Mouse (Mus musculus) thymus, adult 2 months (tissue): Measurements from ENCODE around the gene Ctdsp1. TPM values are rescaled to one million over a fixed set of nuclear protein-coding genes. Genes with fewer than 3 reads are reported as not detected.

ENCODE experiments used
- DNase-seq: peaks from one replicate; pipeline ENCODE4 v3.0.0; 2021
- H3K27ac ChIP-seq: fragments of 200-500 bp; 2 replicates; pipeline ENCODE4 v1.5.1; 2012; ENCODE audit warnings: low read length, control low read depth; ENCODE audit not compliant: control insufficient read depth, insufficient read depth
- H3K27me3 ChIP-seq: fragments of 200-500 bp; 2 replicates; pipeline ENCODE4 v1.6.1; 2012; ENCODE audit warnings: mild to moderate bottlenecking, low read length, moderate library complexity, mixed read lengths; ENCODE audit not compliant: control insufficient read depth, insufficient read depth
- H3K36me3 ChIP-seq: fragments of 200-500 bp; 2 replicates; pipeline ENCODE4 v1.6.1; 2012; ENCODE audit warnings: mild to moderate bottlenecking, low read length, moderate library complexity; ENCODE audit not compliant: control insufficient read depth, insufficient read depth
- H3K4me1 ChIP-seq: fragments of 200-500 bp; replicated peaks from 2 replicates; pipeline ENCODE4 v1.6.1; 2012; ENCODE audit warnings: low read length; ENCODE audit not compliant: control insufficient read depth, insufficient read depth
- H3K4me3 ChIP-seq: fragments of 200-500 bp; 2 replicates; pipeline ENCODE4 v1.5.1; 2012; ENCODE audit warnings: mild to moderate bottlenecking, low read length, control low read depth, moderate library complexity; ENCODE audit not compliant: control insufficient read depth, insufficient read depth
- CTCF ChIP-seq: fragments of 200-500 bp; IDR thresholded peaks from 2 replicates; pipeline ENCODE4 v1.5.1; 2012; ENCODE audit warnings: mild to moderate bottlenecking, control low read depth, low read length, moderate library complexity, borderline replicate concordance; ENCODE audit not compliant: control insufficient read depth, poor library complexity, insufficient read depth; ENCODE audit errors: extremely low read depth
- POLR2A ChIP-seq: fragments of 200-500 bp; IDR thresholded peaks from 2 replicates; pipeline ENCODE4 v1.6.1; 2012; ENCODE audit warnings: mild to moderate bottlenecking, low read length, control low read depth, moderate library complexity; ENCODE audit not compliant: control insufficient read depth, poor library complexity, insufficient read depth; ENCODE audit errors: extremely low read depth
- WGBS: fragments of 180-500 bp; shearing (Covaris S2); methylation state at CpG from one replicate; pipeline ENCODE4 v1.1.7; 2018; 5-methylcytosine and 5-hydroxymethylcytosine counted together
- polyA plus RNA-seq: library from polyadenylated mRNA; depleted of rRNA; stranded (reverse); fragments of >200 nt; gene quantifications from 2 replicates; pipeline ENCODE4 v1.2.3, GENCODE M21; 2012

The Ctdsp1 gene
- polyA plus RNA-seq, 1 experiment, result 201 TPM

DNA sequence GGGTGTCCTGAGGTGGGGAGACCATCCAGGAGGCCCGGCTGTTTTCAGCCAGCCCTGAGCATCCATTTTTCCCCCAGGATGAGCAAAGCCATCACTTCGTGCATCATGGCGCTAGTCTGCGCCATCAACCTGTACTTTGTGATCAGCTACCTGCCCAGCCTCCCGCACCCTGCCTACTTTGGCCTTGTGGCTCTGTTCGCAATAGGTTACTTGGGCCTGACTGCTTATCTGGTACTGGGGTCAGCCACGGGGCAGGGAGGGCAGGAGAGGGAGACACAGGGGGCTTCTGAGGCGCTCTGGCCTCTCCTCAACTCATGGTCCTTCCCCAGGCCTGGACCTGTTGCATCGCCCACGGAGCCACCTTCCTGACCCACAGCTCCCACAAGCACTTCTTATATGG lies 6.2 kb upstream of the Ctdsp1 start:
- no peak for DNase-seq
- 98% methylated on average over 10 of the region's 10 CpGs for WGBS
- H3K4me3 ChIP-seq, result no peak overlapping the region
- no peak for TF ChIP-seq CTCF
- no peak for TF ChIP-seq POLR2A
- H3K27ac ChIP-seq, result no peak overlapping the region
- no peaks in the 10 kb centered on the region for H3K36me3 ChIP-seq
- peaks cover 20% of the 10 kb centered on the region for H3K4me1 ChIP-seq
- no peaks in the 10 kb centered on the region for H3K27me3 ChIP-seq

DNA sequence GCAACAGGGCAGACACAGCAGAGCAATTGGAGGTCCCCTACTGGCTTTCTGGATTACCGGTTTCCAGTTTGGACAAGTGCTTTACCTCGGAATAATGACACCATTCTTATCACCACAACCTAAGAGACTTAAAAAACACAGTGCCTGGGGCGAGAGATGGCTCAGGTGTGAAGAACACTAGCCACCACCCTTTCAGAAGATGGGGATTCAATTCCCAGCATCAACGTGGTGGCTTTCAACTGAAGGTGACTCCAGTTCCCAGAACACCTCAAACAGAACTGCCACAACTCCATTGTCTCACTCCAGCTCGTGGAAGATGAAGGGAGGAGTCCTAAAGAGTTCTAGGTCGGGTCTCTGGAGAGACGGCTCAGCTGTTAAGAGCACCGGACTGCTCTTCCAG lies 5.8 kb upstream of the Ctdsp1 start:
- no peak overlapping the region for H3K27ac ChIP-seq
- peaks cover 24% of the 10 kb centered on the region for H3K4me1 ChIP-seq
- H3K27me3 ChIP-seq, result no peaks in the 10 kb centered on the region
- no peaks in the 10 kb centered on the region for H3K36me3 ChIP-seq
- no peak overlapping the region for H3K4me3 ChIP-seq
- TF ChIP-seq CTCF (no peak), POLR2A (no peak)
- DNase-seq, result no peak
- WGBS, result 91% methylated on average over 8 of the region's 8 CpGs

DNA sequence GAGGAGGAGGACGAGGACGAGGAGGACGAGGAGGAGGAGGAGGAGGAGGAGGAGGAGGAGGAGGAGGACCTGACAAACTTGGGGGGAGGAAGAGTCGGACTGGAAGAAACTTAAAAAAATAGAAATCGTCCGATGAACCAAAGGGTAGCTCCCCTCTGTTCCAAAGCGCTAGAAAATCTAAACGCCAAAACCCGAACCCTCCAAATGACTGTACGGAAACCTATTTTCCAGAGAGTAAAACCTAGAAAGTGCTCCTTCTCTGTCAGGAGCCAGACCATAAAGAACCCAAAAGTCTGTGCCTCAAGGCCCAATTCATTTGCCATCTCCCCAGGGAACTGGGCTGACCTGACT lies 5.0 kb upstream of the Ctdsp1 start:
- no peak for DNase-seq
- Histone ChIP-seq H3K36me3 (no peaks in the 10 kb centered on the region), H3K4me3 (peak overlapping the region; percentile 76), H3K27me3 (no peaks in the 10 kb centered on the region), H3K4me1 (peaks cover 28% of the 10 kb centered on the region), H3K27ac (peak overlapping the region; percentile 86)
- TF ChIP-seq POLR2A, result no peak
- no peak for TF ChIP-seq CTCF
- whole genome bisulfite sequencing, result 61% methylated on average over 7 of the region's 10 CpGs

DNA sequence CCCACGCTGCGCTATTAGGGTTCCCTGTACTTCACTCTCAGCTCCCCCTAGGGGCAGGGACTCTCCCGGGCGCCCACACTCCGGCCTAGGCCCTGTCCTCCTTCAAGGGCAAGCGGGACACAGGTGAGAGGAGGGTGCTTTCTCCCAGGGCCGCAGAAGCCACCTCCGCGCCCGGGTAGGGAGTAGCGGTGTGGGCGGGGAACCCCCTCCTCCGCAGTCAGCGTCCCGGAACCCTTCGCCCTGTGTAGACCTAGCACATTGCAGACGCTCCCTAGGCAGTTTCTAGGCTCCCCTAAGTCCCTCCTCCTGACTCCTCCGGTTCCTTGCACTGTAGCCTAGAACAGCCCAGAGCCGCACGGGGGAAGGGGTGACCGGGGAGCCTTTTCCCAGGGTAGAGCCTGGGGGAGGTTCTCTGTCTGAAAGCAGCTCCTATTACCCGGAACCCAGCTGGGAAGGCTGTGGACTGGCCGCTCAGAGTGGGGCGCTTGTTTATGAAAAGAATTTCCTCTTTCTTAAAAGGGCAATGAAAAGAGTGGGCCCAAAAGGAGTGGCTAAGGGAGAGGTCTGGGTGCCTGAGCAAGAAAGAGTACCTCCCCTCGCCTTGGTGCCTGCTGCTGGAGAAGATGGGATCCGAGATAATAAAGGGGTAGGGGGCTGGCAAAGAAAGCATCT lies 4.5 kb upstream of the Ctdsp1 start:
- DNase-seq, result peak; percentile 96
- H3K4me1 ChIP-seq, result peaks cover 28% of the 10 kb centered on the region
- TF ChIP-seq CTCF (peak; percentile 77; the same call in 1 of the 2 replicates), POLR2A (peak; percentile 51; the same call in 1 of the 2 replicates)

DNA sequence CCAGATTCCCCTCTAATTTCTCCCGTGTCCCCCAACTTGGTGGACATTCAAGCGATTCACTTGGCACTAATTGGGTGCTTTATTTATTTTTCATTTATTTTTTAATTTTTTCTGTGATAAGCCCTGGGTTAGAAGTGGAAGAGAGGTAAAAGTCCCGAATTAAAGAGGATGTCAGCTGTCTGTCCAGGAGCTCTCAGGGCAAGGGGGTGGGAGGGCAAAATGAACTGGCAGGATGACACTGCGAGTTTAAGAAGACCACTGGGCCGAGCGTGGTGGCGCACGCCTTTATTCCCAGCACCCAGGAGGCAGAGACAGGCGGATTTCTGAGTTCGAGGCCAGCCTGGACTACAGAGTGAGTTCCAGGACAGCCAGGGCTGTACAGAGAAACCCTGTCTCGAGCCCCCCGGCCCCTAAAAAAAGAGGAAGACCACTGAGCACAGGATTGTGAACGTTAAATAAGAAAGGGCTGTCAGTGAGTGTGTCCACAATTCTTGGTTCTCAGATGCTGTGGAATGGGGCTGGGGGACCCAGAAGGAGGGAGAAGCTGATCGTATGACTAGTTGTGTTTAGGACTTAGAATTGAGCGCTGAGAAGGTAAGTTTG lies 3.8 kb upstream of the Ctdsp1 start:
- TF ChIP-seq CTCF (no peak), POLR2A (no peak)
- Histone ChIP-seq H3K4me3 (peak overlapping the region; percentile 76), H3K27ac (peak overlapping the region; percentile 86), H3K36me3 (no peaks in the 10 kb centered on the region), H3K27me3 (no peaks in the 10 kb centered on the region), H3K4me1 (peaks cover 30% of the 10 kb centered on the region)
- 50% methylated on average over 15 of the region's 15 CpGs for WGBS
- DNase-seq, result no peak

More for the DNA sequence above, 4.5 kb upstream of the Ctdsp1 start:
- Histone ChIP-seq H3K36me3 (no peaks in the 10 kb centered on the region), H3K27me3 (no peaks in the 10 kb centered on the region), H3K4me3 (peak overlapping the region; percentile 76), H3K27ac (peak overlapping the region; percentile 86)
- WGBS, result under 1% methylated on average over 26 of the region's 26 CpGs

DNA sequence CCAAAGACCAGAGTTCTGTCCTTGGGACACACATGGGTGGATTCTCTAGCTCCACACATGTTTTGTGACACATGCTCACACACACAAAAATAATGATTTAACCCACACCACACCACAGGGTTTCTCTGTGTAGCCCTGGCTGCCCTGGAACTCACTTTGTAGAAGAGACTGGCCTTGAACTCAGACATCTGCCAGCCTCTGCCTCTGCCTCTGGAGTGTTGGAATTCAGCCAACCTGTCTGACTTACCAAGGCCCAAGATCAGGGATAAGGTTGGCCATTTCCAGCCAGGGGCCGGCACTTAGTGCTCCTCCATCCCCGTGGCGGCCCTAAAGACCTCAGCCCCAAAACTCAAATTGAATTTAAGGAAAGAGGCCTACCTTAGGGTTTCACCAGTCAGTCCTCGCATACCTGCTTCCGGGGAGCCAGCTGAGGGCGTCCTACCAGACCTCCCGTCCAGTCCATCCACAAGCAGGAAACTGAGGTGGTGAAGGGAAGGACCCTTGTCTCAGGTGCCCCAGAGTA lies 2.9 kb upstream of the Ctdsp1 start:
- no peak for DNase-seq
- no peak overlapping the region for H3K27ac ChIP-seq
- H3K36me3 ChIP-seq, result no peaks in the 10 kb centered on the region
- no peaks in the 10 kb centered on the region for H3K27me3 ChIP-seq
- TF ChIP-seq CTCF (no peak), POLR2A (no peak)
- H3K4me1 ChIP-seq, result peaks cover 40% of the 10 kb centered on the region
- H3K4me3 ChIP-seq, result no peak overlapping the region
- WGBS, result 94% methylated on average over 7 of the region's 7 CpGs
